Mouse (Mus musculus) natural killer cell, adult 2 months (primary cell): Measurements from ENCODE around the gene Zyg11b.

Source experiments
- DNase-seq, 2 experiments: peaks; one replicate each; pipeline ENCODE4 v3.0.0; 2022; ENCODE audit warnings: low spot score in 2 of 2

Zyg11b gene

GRCm38 (mm10) chr4:108196277-108196855 lies 104.5 kb downstream of the Zyg11b start:
- no peak for DNase-seq

- no peak for DNase-seq
Measured at GRCm38 (mm10) chr4:108192821-108193323, 108.0 kb downstream of the Zyg11b start.

- DNase-seq: no peak
Measured at GRCm38 (mm10) chr4:108182278-108182677, 118.6 kb downstream of the Zyg11b start.
